Mouse (Mus musculus) hindbrain, embryonic 14.5 days (tissue): Measurements from ENCODE around the gene Aldoart2. TPM values are rescaled to one million over a fixed set of nuclear protein-coding genes. Genes with fewer than 3 reads are reported as not detected.

Experiments
- ATAC-seq: fragments of 200-750 bp; cut with Nextera tagmentation; 2 replicates; pipeline ENCODE4 v1.8.0; 2017; ENCODE audit warnings: moderate number of reproducible peaks, mild to moderate bottlenecking, moderate TSS enrichment, moderate library complexity; ENCODE audit not compliant: low FRiP score
- DNase-seq: peaks from one replicate; pipeline ENCODE4 v3.0.0-alpha.2; 2015; ENCODE audit warnings: low spot score
- H3K27ac ChIP-seq: fragments of 300-500 bp; sonication (generic); 2 replicates; pipeline ENCODE4 v1.5.1; 2014; ENCODE audit warnings: mild to moderate bottlenecking, moderate library complexity
- H3K27me3 ChIP-seq: fragments of 300-500 bp; sonication (generic); 2 replicates; pipeline ENCODE4 v1.6.1; 2014; ENCODE audit warnings: mild to moderate bottlenecking, low read length, mixed read lengths; ENCODE audit not compliant: control insufficient read depth, insufficient read depth
- H3K36me3 ChIP-seq: fragments of 300-500 bp; sonication (generic); replicated peaks from 2 replicates; pipeline ENCODE4 v1.6.1; 2014; ENCODE audit not compliant: control insufficient read depth, insufficient read depth
- H3K4me1 ChIP-seq: fragments of 300-500 bp; sonication (generic); replicated peaks from 2 replicates; pipeline ENCODE4 v1.6.1; 2014; ENCODE audit warnings: antibody characterized with exemption, low read length, mixed read lengths; ENCODE audit not compliant: control insufficient read depth, insufficient read depth
- H3K4me2 ChIP-seq: fragments of 300-500 bp; sonication (generic); replicated peaks from 2 replicates; pipeline ENCODE4 v1.6.1; 2014; ENCODE audit warnings: mild to moderate bottlenecking, moderate library complexity
- H3K4me3 ChIP-seq: fragments of 300-500 bp; sonication (generic); replicated peaks from 2 replicates; pipeline ENCODE4 v1.5.1; 2014; ENCODE audit warnings: mild to moderate bottlenecking, low read length
- H3K9ac ChIP-seq: fragments of 300-500 bp; sonication (generic); 2 replicates; pipeline ENCODE4 v1.6.1; 2014
- H3K9me3 ChIP-seq: fragments of 300-500 bp; sonication (generic); 2 replicates; pipeline ENCODE4 v1.6.1; 2016; ENCODE audit warnings: low read length; ENCODE audit not compliant: control insufficient read depth
- WGBS: fragments of 180-500 bp; shearing (Covaris S2); extraction: QIAGEN DNeasy Blood & Tissue Kit; methylation state at CpG from one replicate; pipeline ENCODE4 v1.1.7; 2014; 5-methylcytosine and 5-hydroxymethylcytosine counted together
- polyA plus RNA-seq: library from polyadenylated mRNA; unstranded; fragments of >200 nt; fragmentation: Nextera tagmentation; extraction: Ambion mirVana; gene quantifications from 2 replicates; pipeline ENCODE4 v1.2.1, GENCODE M21; 2014

Gene Aldoart2
- polyA plus RNA-seq, 1 experiment from 2014 or later, result not detected

DNA sequence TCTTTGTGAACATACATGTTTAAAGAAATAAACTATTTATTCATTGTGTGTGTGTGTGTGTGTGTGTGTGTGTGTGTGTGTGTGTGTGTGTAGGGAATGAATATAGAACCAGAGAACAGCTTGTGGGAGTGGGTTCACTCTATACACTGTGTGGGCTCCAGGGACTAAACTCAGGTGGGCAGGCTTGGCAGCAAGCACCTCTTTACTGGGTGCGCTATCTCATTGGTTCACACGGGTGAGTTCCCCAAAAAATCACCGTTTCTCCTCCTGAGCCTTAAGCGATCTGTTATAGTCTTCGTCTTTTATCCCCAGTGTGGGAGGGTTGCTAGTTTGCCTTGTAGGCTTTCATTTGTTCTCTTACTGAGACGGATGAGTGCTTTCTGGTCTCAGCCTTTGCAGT lies 7.2 kb upstream of the Aldoart2 start:
- DNase-seq (no peak), ATAC-seq (no peak)
- no peaks in the 10 kb centered on the region; the same call in 1 of the 2 replicates for H3K4me1 ChIP-seq
- WGBS, result 68% methylated on average over 6 of the region's 6 CpGs
- no peak overlapping the region for H3K4me2 ChIP-seq
- no peaks in the 10 kb centered on the region for H3K36me3 ChIP-seq
- no peaks in the 10 kb centered on the region for H3K27me3 ChIP-seq
- no peak overlapping the region for H3K4me3 ChIP-seq
- no peak overlapping the region for H3K9ac ChIP-seq
- no peaks in the 10 kb centered on the region for H3K9me3 ChIP-seq
- no peak overlapping the region for H3K27ac ChIP-seq

DNA sequence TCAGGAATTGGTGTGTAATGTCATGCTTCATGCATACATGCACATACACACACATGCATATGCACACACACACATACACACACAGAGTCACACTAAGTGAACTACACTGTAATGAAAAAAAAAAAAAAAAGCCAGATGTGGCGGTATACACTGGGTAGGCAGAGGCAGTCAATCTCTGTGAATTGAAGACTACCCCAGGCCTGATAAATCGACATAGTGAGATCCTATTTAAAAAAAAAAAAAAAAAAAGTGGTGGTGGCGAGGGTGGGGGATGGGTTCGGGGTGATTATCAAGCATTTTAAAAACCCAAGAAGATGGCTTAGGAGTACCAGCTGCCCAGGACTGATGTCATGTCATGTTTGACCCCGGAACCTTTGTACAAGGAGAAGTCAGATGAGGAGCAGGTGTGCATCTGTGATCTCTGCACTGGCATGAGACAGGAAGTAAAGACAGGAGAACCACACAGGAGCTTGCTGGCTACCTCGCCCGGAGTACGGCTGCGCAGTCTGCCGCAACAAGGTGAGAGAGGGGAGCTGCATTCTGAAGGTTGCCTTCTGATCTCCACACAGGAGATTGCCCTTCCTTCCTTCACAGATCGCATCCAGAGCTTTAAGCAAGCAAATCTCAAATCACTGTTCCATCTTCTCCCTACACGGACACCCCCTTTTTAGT lies 5.7 kb upstream of the Aldoart2 start:
- Histone ChIP-seq H3K4me3 (no peak overlapping the region), H3K9ac (no peak overlapping the region), H3K27ac (no peak overlapping the region), H3K36me3 (no peaks in the 10 kb centered on the region), H3K4me2 (no peak overlapping the region; the same call in 1 of the 2 replicates), H3K4me1 (no peaks in the 10 kb centered on the region; the same call in 1 of the 2 replicates), H3K9me3 (no peaks in the 10 kb centered on the region), H3K27me3 (no peaks in the 10 kb centered on the region)
- ATAC-seq, result no peak
- no peak for DNase-seq
- 90% methylated on average over 12 of the region's 12 CpGs for WGBS

DNA sequence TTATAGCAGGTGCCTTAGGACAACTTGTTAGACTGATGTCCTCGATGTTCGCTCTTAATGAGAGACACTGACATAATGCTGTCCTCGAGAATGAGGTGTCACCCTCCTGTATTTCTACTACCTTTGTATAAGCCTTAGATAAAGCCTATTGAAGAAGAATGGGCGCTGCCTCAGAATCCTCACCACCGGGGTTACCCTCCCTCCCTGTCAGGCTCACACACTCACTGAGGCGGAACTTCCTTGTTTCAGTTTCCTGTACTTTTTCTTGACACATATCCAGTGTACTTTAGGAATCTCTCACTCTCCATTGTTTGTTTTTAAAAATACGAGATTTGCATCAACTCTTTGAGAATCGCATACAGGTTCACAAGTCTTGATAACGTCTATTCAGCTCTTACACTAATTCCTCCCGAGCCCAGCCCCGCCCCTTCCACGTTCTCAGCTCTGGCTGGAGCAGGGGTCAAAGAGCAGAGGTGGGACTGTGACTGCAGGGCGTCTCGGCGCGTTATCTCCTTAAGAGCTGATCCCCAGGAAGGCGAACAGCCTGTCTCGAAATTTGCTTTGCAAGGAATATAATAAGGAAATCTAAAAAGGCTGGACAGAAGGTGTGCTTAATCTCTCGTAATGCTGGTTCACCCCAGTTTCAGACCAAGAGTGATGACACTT lies 4.9 kb upstream of the Aldoart2 start:
- Histone ChIP-seq H3K4me2 (peak overlapping the region; percentile 46), H3K27me3 (no peaks in the 10 kb centered on the region), H3K27ac (no peak overlapping the region), H3K9ac (0 out of 2 replicates have a peak overlapping the region, but pooled peaks have one; percentile 30), H3K36me3 (no peaks in the 10 kb centered on the region), H3K4me1 (no peaks in the 10 kb centered on the region; the same call in 1 of the 2 replicates), H3K9me3 (no peaks in the 10 kb centered on the region), H3K4me3 (peak overlapping the region; percentile 21)
- 11% methylated on average over 19 of the region's 19 CpGs for WGBS
- ATAC-seq (no peak), DNase-seq (no peak)

DNA sequence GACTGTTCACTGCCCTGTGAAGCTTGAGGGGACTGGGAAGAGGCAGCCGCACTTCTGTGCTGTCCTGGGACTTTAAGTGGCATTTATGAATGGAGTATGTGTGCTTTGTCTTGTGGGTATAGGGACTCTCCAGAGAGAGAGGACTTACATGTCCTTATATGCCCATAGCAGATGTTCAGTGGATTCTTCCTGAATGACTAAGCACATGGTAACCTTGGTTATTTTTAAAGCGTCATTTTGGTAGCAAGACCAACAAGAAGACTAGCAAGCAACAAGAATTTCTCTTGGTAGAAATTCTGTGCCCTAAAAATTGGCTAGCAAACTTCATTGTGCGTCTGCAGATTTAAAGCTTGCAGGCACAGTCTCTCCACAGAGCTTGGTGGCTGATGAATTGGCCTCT lies 1.3 kb upstream of the Aldoart2 start:
- no peaks in the 10 kb centered on the region for H3K27me3 ChIP-seq
- 92% methylated on average over 3 of the region's 3 CpGs for WGBS

DNA sequence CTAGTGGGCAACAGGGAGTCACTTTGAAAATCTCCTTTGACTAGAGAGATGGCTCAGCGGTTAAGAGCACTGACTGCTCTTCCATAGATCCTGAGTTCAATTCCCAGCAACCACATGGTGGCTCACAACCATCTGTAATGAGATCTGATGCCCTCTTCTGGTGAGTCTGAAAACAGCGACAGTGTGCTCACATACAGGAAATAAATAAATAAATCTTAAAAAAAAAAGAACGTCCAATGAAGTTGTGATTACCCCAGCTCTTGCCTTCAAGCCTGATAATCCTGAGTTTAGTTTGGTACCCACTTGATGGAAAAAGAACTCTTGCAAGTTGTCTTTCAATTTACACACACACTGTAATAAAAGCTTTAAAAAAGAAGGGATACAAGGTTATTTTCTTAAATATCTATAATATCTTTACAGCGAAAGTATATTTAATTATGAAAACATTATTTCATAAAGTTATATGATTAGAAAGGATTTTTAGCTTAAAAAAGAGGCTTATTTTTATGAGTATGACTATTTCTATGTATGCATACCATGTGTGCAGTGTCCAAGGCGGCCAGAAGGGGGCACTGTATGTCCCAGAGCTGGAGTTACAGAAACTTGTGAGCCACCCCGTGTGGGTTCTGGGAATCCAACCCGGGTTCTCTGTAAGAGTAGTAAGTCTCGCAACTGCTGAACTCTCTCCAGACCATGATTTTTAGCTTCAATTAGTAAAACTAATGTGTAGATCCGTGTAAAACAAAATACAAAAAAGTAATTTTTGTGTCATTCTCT lies 664 bp upstream of the Aldoart2 start:
- DNase-seq (no peak), ATAC-seq (no peak)
- WGBS, result 87% methylated on average over 9 of the region's 9 CpGs
- H3K27ac ChIP-seq, result no peak overlapping the region
- no peaks in the 10 kb centered on the region for H3K9me3 ChIP-seq
- H3K4me1 ChIP-seq, result no peaks in the 10 kb centered on the region; the same call in 1 of the 2 replicates
- no peaks in the 10 kb centered on the region for H3K36me3 ChIP-seq
- no peak overlapping the region for H3K9ac ChIP-seq
- H3K4me2 ChIP-seq, result no peak overlapping the region
- no peaks in the 10 kb centered on the region for H3K27me3 ChIP-seq
- H3K4me3 ChIP-seq, result no peak overlapping the region

More for the DNA sequence above, 1.3 kb upstream of the Aldoart2 start:
- no peaks in the 10 kb centered on the region for H3K36me3 ChIP-seq
- H3K4me2 ChIP-seq, result no peak overlapping the region
- no peaks in the 10 kb centered on the region; the same call in 1 of the 2 replicates for H3K4me1 ChIP-seq
- H3K9me3 ChIP-seq, result no peaks in the 10 kb centered on the region
- DNase-seq (no peak), ATAC-seq (no peak)
- H3K9ac ChIP-seq, result no peak overlapping the region
- no peak overlapping the region for H3K4me3 ChIP-seq
- no peak overlapping the region for H3K27ac ChIP-seq

DNA sequence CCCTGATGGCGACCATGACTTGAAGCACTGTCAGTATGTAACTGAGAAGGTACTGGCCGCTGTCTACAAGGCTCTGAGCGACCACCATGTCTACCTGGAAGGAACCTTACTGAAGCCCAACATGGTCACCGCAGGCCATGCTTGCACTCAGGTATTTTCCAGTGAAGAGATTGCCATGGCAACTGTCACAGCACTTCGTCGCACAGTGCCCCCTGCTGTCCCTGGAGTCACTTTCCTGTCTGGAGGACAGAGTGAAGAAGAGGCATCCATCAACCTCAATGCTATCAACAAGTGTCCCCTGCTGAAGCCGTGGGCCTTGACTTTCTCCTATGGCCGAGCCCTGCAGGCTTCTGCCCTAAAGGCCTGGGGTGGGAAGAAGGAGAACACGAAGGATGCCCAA lies 828 bp downstream of the Aldoart2 start:
- ATAC-seq (no peak), DNase-seq (no peak)
- Histone ChIP-seq H3K9ac (no peak overlapping the region), H3K4me3 (no peak overlapping the region), H3K27me3 (no peaks in the 10 kb centered on the region), H3K4me2 (no peak overlapping the region), H3K9me3 (no peaks in the 10 kb centered on the region), H3K4me1 (no peaks in the 10 kb centered on the region), H3K27ac (no peak overlapping the region), H3K36me3 (no peaks in the 10 kb centered on the region)
- WGBS, result 76% methylated on average over 9 of the region's 9 CpGs

DNA sequence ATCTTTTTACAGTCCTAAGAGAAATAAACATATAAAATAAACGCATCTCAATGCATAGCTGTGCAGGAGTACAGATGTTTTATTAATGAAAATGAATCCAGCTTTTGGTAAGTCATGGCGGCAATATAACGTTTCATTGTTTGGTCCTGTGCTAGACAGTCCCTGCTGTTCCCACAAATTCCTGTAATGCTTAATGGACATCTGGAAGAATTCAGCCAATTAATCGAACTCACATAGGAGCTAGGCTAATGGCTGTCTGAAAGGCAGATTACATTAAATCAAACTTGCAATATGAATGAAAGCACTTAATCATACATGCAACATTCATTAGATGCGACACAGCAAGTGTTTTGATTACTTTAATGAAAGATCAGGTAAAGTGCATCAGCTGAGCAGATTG lies 1.8 kb downstream of the Aldoart2 start:
- H3K9me3 ChIP-seq, result no peaks in the 10 kb centered on the region
- WGBS, result 62% methylated on average over 5 of the region's 5 CpGs
- no peak for ATAC-seq
- H3K4me2 ChIP-seq, result no peak overlapping the region
- no peaks in the 10 kb centered on the region for H3K36me3 ChIP-seq
- H3K27me3 ChIP-seq, result no peaks in the 10 kb centered on the region
- H3K27ac ChIP-seq, result no peak overlapping the region
- no peak for DNase-seq
- H3K4me1 ChIP-seq, result no peaks in the 10 kb centered on the region
- H3K9ac ChIP-seq, result no peak overlapping the region
- H3K4me3 ChIP-seq, result no peak overlapping the region

DNA sequence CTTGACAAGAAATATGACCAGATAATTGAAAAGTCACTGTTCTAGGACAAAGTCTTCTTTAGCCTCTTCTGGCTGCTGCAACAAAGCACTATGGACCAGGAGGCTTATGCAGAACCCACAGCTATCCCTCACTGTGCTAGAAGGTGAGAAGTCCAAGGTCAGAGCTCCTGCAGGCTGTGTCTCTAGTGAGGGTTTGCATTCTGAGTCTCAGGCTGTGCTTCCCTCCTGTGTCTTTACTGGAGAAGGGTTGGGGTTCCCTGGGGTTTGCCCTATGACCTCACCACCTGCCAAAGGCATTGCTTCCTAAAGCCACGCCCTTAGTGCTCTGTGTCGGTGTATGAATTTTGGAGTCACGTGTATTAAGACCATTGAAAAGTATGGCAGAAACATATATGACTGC lies 3.4 kb downstream of the Aldoart2 start:
- Histone ChIP-seq H3K9me3 (no peaks in the 10 kb centered on the region), H3K9ac (no peak overlapping the region), H3K27ac (no peak overlapping the region), H3K4me1 (no peaks in the 10 kb centered on the region), H3K36me3 (no peaks in the 10 kb centered on the region), H3K4me3 (no peak overlapping the region), H3K4me2 (no peak overlapping the region), H3K27me3 (no peaks in the 10 kb centered on the region)
- WGBS, result 73% methylated on average over 3 of the region's 3 CpGs
- no peak for DNase-seq
- ATAC-seq, result no peak

DNA sequence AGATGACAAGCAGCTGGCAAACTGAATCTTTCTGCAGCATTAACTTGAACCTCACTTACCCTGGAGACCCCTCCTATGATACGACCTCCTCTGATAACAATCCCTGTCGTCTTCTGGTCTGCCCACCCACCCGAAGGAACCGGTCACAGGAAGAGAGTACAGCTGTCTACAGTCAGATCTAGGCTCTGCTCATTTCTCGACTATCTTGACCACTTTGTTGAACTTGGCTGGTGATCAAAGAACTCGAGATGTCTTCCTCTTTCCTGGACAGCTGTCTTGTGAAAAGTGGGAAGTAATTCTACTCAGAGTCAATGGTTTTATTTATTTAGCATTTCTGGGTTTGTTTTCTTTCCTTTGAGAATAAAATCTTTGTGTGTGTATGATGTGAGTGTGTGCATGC lies 4.6 kb downstream of the Aldoart2 start:
- H3K27ac ChIP-seq, result no peak overlapping the region
- DNase-seq (no peak), ATAC-seq (no peak)
- H3K36me3 ChIP-seq, result no peaks in the 10 kb centered on the region
- no peak overlapping the region for H3K4me3 ChIP-seq
- H3K27me3 ChIP-seq, result no peaks in the 10 kb centered on the region
- no peaks in the 10 kb centered on the region for H3K9me3 ChIP-seq
- no peaks in the 10 kb centered on the region for H3K4me1 ChIP-seq
- no peak overlapping the region for H3K9ac ChIP-seq
- H3K4me2 ChIP-seq, result no peak overlapping the region
- 78% methylated on average over 6 of the region's 6 CpGs for WGBS
